Mouse (Mus musculus): ENCODE results near the gene Bcl2l11. TPM values are rescaled to one million over a fixed set of nuclear protein-coding genes. Genes with fewer than 3 reads are reported as not detected.
A peak's percentile ranks its signal among the peaks of the same experiment; 100 is the strongest.

Gene Bcl2l11
- total and polyA plus RNA-seq, 3 experiments: 2.3 to 6.3 TPM; not detected in 1

- H3K4me1 ChIP-seq (ENCODE audit: control insufficient read depth in 1 of 2, insufficient read depth in 2 of 2, low read length in 2 of 2): peaks cover 24 to 26% of the 10 kb centered on the region in 2 experiments
- DNase-seq (ENCODE audit: low read depth, low spot score): peak; percentile 89
- H3K27me3 ChIP-seq (ENCODE audit: control insufficient read depth in 1 of 2, insufficient read depth in 2 of 2, low read length in 2 of 2): no peaks in the 10 kb centered on the region
- H3K4me3 ChIP-seq (ENCODE audit: control insufficient read depth in 1 of 2, insufficient read depth in 1 of 2, low read depth in 2 of 2, low read length in 2 of 2): no peak overlapping the region
- no peaks in the 10 kb centered on the region for H3K79me2 ChIP-seq (ENCODE audit: control insufficient read depth, insufficient read depth, low read length, poor library complexity)
- H3K36me3 ChIP-seq (ENCODE audit: control insufficient read depth in 1 of 2, insufficient read depth in 2 of 2, low read length in 2 of 2): peaks cover 0 to 37% of the 10 kb centered on the region in 2 experiments; a peak in 2 of 4 replicates
- H3K27ac ChIP-seq (ENCODE audit: control insufficient read depth, low read depth, low read length): peak overlapping the region; percentile 75
- TF ChIP-seq EP300 (IDR thresholded peaks at IDR 0.05; ENCODE audit: low read depth in 1 of 2, low read length in 2 of 2) (peak; percentile 93 to 98), NELFE (IDR thresholded peaks at IDR 0.05; ENCODE audit: low read depth, low read length) (no peak), GATA1 (IDR thresholded peaks at IDR 0.05; ENCODE audit: low read depth, low read length) (peak; percentile 96), ZKSCAN1 (IDR thresholded peaks at IDR 0.05; ENCODE audit: low read depth, low read length) (no peak), RAD21 (IDR thresholded peaks at IDR 0.05; ENCODE audit: low read depth, low read length) (no peak), TCF12 (IDR thresholded peaks at IDR 0.05; ENCODE audit: low read depth, low read length) (peak; percentile 99), ETS1 (IDR thresholded peaks at IDR 0.05; ENCODE audit: low read depth, low read length) (peak; percentile 98), MAZ (IDR thresholded peaks at IDR 0.05; ENCODE audit: low read depth, low read length) (no peak), MAX (IDR thresholded peaks at IDR 0.05; ENCODE audit: low read length) (peak; percentile 94), TBP (IDR thresholded peaks at IDR 0.05; ENCODE audit: low read depth, low read length) (no peak), CTCF (IDR thresholded peaks at IDR 0.05 in 2 of 3, conservative IDR thresholded peaks at IDR 0.05 in 1 of 3; ENCODE audit: control insufficient read depth in 1 of 3, insufficient read depth in 1 of 3, low read depth in 2 of 3, low read length in 3 of 3, poor library complexity in 1 of 3, severe bottlenecking in 1 of 3) (no peak), MXI1 (IDR thresholded peaks at IDR 0.05; ENCODE audit: low read depth, low read length) (peak; percentile 72; the same call in 1 of the 2 replicates), ZNF384 (IDR thresholded peaks at IDR 0.05; ENCODE audit: low read depth, low read length) (peak; percentile 49), CHD2 (IDR thresholded peaks at IDR 0.05; ENCODE audit: low read length) (no peak), SIN3A (IDR thresholded peaks at IDR 0.05; ENCODE audit: low read length) (peak; percentile 63; the same call in 1 of the 2 replicates), USF1 (IDR thresholded peaks at IDR 0.05; ENCODE audit: low read depth, low read length) (peak; percentile 55; the same call in 1 of the 2 replicates), BHLHE40 (IDR thresholded peaks at IDR 0.05; ENCODE audit: borderline replicate concordance, low read depth, low read length) (peak; percentile 93), TAL1 (IDR thresholded peaks at IDR 0.05; ENCODE audit: low read length) (peak; percentile 99), ZC3H11A (IDR thresholded peaks at IDR 0.05; ENCODE audit: low read depth, low read length) (no peak), RCOR1 (IDR thresholded peaks at IDR 0.05; ENCODE audit: low read depth, low read length) (peak; percentile 69), MAFK (IDR thresholded peaks at IDR 0.05; ENCODE audit: borderline replicate concordance, low read depth, low read length) (no peak; the same call in 1 of the 2 replicates), GABPA (IDR thresholded peaks at IDR 0.05; ENCODE audit: low read depth, low read length) (no peak), MEF2A (IDR thresholded peaks at IDR 0.05; ENCODE audit: extremely low read depth, insufficient replicate concordance, low read depth, low read length, poor library complexity, severe bottlenecking) (peak; percentile 78; the same call in 1 of the 2 replicates), JUND (IDR thresholded peaks at IDR 0.05; ENCODE audit: low read depth, low read length) (0 out of 2 replicates have a peak, but pooled peaks have one; percentile 8), MYC (IDR thresholded peaks at IDR 0.05; ENCODE audit: low read depth, low read length) (peak; percentile 97), USF2 (IDR thresholded peaks at IDR 0.05; ENCODE audit: borderline replicate concordance in 1 of 2, insufficient read depth in 1 of 2, low read depth in 1 of 2, low read length in 2 of 2) (no peak), MYB (IDR thresholded peaks at IDR 0.05; ENCODE audit: low read depth, low read length) (peak; percentile 85)
- peak overlapping the region; percentile 20; the same call in 1 of the 2 replicates for H3K9ac ChIP-seq (ENCODE audit: control insufficient read depth, low read depth, low read length, poor library complexity, severe bottlenecking)
- H3K9me3 ChIP-seq (replicated peaks; ENCODE audit: insufficient read depth, low read length): no peaks in the 10 kb centered on the region
These were observed 41.2 kb upstream of the Bcl2l11 start for GRCm38 (mm10) chr2:128084607-128085006.
